Mouse (Mus musculus): Measurements from ENCODE around the gene Gm10198. TPM values are rescaled to one million over a fixed set of nuclear protein-coding genes. Genes with fewer than 3 reads are reported as not detected.

Gene Gm10198
- polyA plus RNA-seq (2015; fragmentation: Nextera tagmentation; extraction: Ambion mirVana) = not detected in 2 replicates

DNA sequence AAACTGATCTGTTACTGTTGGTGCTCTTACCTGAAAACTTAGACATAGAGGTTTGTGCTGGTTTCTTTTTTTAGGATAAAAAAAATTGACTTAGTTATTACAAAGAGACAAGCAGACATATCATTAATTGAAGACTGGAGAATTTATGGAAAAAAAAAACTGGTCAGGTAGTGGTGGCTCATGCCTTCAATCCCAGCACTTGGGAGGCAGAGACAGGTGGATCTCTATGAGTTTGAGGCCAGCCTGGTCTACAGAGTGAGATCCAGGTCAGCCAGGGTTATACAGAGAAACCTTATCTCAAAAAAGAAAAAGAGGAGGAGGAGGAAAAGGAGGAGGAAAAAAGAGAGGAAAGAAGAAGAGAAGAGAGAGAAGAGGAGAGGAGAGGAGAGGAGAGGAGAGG is at the start of gene Gm10198:
TSS of gene Gm10198 (plus strand) at position 301 of the 400 bp plus-strand sequence.
- no peak within 1 kb of the TSS for H3K4me3 ChIP-seq (replicated peaks; ENCODE audit: low read depth, low read length)
- no peak within 1 kb of the TSS for H3K27ac ChIP-seq
- H3K27me3 ChIP-seq (ENCODE audit: insufficient read depth, low read length) = no peaks in the 10 kb centered on the region
- H3K4me1 ChIP-seq (replicated peaks; ENCODE audit: insufficient read depth, low read length) = no peaks in the 10 kb centered on the region
- ATAC-seq (replicated peaks; ENCODE audit: low FRiP score, low read depth) (no peak), DNase-seq (ENCODE audit: low spot score) (no peak)
- TF ChIP-seq CTCF (IDR thresholded peaks at IDR 0.05; ENCODE audit: low read depth) = no peak
- no peak within 1 kb of the TSS for H3K9ac ChIP-seq (ENCODE audit: low read depth, low read length)
- H3K36me3 ChIP-seq (ENCODE audit: insufficient read depth, low read length) = no peaks in the 10 kb centered on the region
- no peaks in the 10 kb centered on the region for H3K9me3 ChIP-seq (replicated peaks; ENCODE audit: low read length)
- H3K4me2 ChIP-seq (ENCODE audit: low read length) = no peak within 1 kb of the TSS

DNA sequence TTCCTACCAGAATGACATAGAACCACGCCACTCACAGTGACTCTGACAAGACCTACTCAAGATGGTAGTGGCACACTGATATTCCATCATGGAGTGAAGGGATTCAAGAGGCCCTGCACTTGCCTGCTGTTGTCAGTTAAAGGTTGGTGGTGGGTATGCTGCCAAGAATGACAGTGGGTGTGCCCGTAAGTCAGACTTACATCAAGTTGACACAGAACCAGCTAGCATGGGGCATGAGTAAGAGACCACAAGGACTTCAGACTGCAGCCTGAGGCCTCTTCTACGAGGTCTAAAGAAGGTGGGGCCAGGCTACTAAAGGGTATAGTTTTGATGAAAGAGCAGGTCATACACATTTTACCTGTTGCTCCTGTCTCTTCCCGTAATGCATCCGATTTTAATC is 47.3 kb upstream of the Gm10198 start:
- no peaks in the 10 kb centered on the region for H3K9me3 ChIP-seq (replicated peaks; ENCODE audit: low read length)
- DNase-seq (ENCODE audit: low spot score) = no peak
- no peak overlapping the region for H3K9ac ChIP-seq (ENCODE audit: low read depth, low read length)
- TF ChIP-seq CTCF (IDR thresholded peaks at IDR 0.05; ENCODE audit: low read depth) = no peak
- H3K27me3 ChIP-seq (ENCODE audit: insufficient read depth, low read length) = no peaks in the 10 kb centered on the region
- 90% methylated on average over 5 of the region's 5 CpGs for WGBS
- H3K4me3 ChIP-seq (replicated peaks; ENCODE audit: low read depth, low read length) = no peak overlapping the region
- ATAC-seq (replicated peaks; ENCODE audit: low FRiP score, low read depth) = no peak
- no peak overlapping the region for H3K4me2 ChIP-seq (ENCODE audit: low read length)
- no peaks in the 10 kb centered on the region for H3K36me3 ChIP-seq (ENCODE audit: insufficient read depth, low read length)
- no peaks in the 10 kb centered on the region for H3K4me1 ChIP-seq (replicated peaks; ENCODE audit: insufficient read depth, low read length)
- no peak overlapping the region for H3K27ac ChIP-seq

DNA sequence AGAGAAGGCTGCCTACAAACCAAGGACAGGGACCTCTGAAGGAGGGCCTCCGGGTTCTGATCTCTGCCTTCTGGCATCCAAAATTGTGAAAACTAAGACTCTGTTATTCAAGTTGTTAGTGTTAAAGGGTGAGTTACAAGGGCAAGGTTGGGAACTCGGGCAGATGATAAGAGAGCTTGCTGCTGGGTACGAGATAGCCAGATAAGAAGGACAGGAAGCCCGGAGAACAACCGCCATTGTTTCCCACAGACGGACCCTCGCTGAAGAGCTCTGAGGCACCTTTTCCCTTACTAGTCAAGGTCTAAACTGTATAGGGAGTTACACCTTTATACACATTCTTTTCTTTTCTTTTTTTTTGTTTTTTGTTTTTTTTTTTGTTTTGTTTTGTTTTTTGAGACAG is 39.8 kb upstream of the Gm10198 start:
- no peak overlapping the region for H3K4me2 ChIP-seq (ENCODE audit: low read length)
- 81% methylated on average over 7 of the region's 7 CpGs for WGBS
- H3K27me3 ChIP-seq (ENCODE audit: insufficient read depth, low read length) = no peaks in the 10 kb centered on the region
- H3K4me1 ChIP-seq (replicated peaks; ENCODE audit: insufficient read depth, low read length) = peaks cover 8% of the 10 kb centered on the region; the same call in 1 of the 2 replicates
- no peak overlapping the region for H3K4me3 ChIP-seq (replicated peaks; ENCODE audit: low read depth, low read length)
- ATAC-seq (replicated peaks; ENCODE audit: low FRiP score, low read depth) (no peak), DNase-seq (ENCODE audit: low spot score) (no peak)
- no peaks in the 10 kb centered on the region for H3K9me3 ChIP-seq (replicated peaks; ENCODE audit: low read length)
- no peak for TF ChIP-seq CTCF (IDR thresholded peaks at IDR 0.05; ENCODE audit: low read depth)
- H3K27ac ChIP-seq = no peak overlapping the region
- H3K36me3 ChIP-seq (ENCODE audit: insufficient read depth, low read length) = no peaks in the 10 kb centered on the region
- no peak overlapping the region for H3K9ac ChIP-seq (ENCODE audit: low read depth, low read length)

DNA sequence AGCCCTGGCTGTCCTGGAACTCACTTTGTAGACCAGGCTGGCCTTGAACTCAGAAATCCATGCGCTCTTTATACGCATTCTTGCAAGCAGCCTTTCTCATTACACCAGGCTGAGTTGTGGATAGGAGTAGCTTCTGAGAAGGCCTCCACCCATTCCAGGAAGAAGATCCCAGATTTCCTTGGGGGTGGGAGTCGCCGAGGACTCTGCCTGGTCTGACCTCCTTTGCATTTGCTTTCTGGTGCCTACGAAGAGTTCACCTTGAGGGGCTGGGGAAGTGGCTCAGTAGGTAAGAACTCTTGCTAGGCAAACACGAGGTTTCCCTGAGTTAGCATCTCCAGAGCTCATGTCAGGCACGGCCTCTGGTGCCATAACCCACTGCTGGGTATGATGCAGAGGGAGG is 39.4 kb upstream of the Gm10198 start:
- 84% methylated on average over 7 of the region's 7 CpGs for WGBS
- no peaks in the 10 kb centered on the region for H3K36me3 ChIP-seq (ENCODE audit: insufficient read depth, low read length)
- no peak overlapping the region for H3K27ac ChIP-seq
- no peak overlapping the region for H3K4me3 ChIP-seq (replicated peaks; ENCODE audit: low read depth, low read length)
- H3K4me1 ChIP-seq (replicated peaks; ENCODE audit: insufficient read depth, low read length) = peaks cover 8% of the 10 kb centered on the region; the same call in 1 of the 2 replicates
- no peaks in the 10 kb centered on the region for H3K27me3 ChIP-seq (ENCODE audit: insufficient read depth, low read length)
- ATAC-seq (replicated peaks; ENCODE audit: low FRiP score, low read depth) (no peak), DNase-seq (ENCODE audit: low spot score) (no peak)
- no peak overlapping the region for H3K9ac ChIP-seq (ENCODE audit: low read depth, low read length)
- no peak overlapping the region for H3K4me2 ChIP-seq (ENCODE audit: low read length)
- no peaks in the 10 kb centered on the region for H3K9me3 ChIP-seq (replicated peaks; ENCODE audit: low read length)
- TF ChIP-seq CTCF (IDR thresholded peaks at IDR 0.05; ENCODE audit: low read depth) = no peak

DNA sequence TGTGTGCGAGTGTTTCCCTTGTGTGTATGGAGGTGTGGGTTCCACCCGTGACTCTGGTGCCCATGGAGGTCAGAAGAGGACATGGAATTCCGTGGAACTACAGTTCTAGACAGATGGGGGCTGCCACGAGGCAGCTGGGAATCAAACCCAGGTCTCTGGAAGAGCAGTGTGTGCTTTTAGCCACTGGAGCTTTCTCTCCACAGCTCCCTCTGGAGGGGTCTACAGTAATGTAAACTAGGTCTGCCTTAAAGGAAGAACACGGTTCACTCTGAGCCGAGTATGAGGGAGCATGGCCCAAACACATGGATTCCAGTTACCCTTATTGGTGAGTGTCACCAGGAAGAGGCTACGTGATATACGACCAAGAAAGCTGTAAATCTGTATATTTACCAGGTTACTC is 38.6 kb upstream of the Gm10198 start:
- Histone ChIP-seq H3K27me3 (ENCODE audit: insufficient read depth, low read length) (no peaks in the 10 kb centered on the region), H3K4me1 (replicated peaks; ENCODE audit: insufficient read depth, low read length) (peaks cover 8% of the 10 kb centered on the region; the same call in 1 of the 2 replicates), H3K4me2 (ENCODE audit: low read length) (no peak overlapping the region), H3K4me3 (replicated peaks; ENCODE audit: low read depth, low read length) (no peak overlapping the region), H3K36me3 (ENCODE audit: insufficient read depth, low read length) (no peaks in the 10 kb centered on the region), H3K9me3 (replicated peaks; ENCODE audit: low read length) (no peaks in the 10 kb centered on the region), H3K9ac (ENCODE audit: low read depth, low read length) (no peak overlapping the region), H3K27ac (no peak overlapping the region)
- ATAC-seq (replicated peaks; ENCODE audit: low FRiP score, low read depth) (no peak), DNase-seq (ENCODE audit: low spot score) (no peak)
- WGBS = 73% methylated on average over 8 of the region's 8 CpGs
- no peak for TF ChIP-seq CTCF (IDR thresholded peaks at IDR 0.05; ENCODE audit: low read depth)

DNA sequence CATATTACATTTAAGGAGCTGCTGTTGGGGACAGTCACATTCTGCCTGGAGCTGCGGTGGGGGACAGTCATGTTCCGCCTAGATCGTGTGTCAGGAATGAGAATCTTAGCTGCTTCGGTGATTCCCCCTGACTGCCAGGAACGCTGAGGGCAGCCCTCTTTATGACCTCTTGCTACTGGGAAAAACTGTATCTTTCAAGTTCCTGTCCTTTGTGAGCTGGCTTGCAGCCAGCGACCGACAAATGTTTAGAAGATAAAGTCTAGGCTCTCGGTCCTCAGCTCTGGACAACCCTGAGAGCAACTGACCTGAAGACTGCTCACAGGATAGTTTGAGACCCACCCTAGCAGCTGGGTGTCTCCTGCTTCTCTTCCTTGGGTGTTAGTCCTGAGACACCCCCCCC is 37.3 kb upstream of the Gm10198 start:
- no peak for TF ChIP-seq CTCF (IDR thresholded peaks at IDR 0.05; ENCODE audit: low read depth)
- ATAC-seq (replicated peaks; ENCODE audit: low FRiP score, low read depth) (no peak), DNase-seq (ENCODE audit: low spot score) (peak; percentile 40)
- Histone ChIP-seq H3K9ac (ENCODE audit: low read depth, low read length) (no peak overlapping the region), H3K4me1 (replicated peaks; ENCODE audit: insufficient read depth, low read length) (peaks cover 8% of the 10 kb centered on the region; the same call in 1 of the 2 replicates), H3K4me3 (replicated peaks; ENCODE audit: low read depth, low read length) (no peak overlapping the region), H3K4me2 (ENCODE audit: low read length) (no peak overlapping the region), H3K27me3 (ENCODE audit: insufficient read depth, low read length) (no peaks in the 10 kb centered on the region), H3K36me3 (ENCODE audit: insufficient read depth, low read length) (no peaks in the 10 kb centered on the region), H3K27ac (no peak overlapping the region), H3K9me3 (replicated peaks; ENCODE audit: low read length) (no peaks in the 10 kb centered on the region)
- whole genome bisulfite sequencing = 4% methylated on average over 8 of the region's 8 CpGs

DNA sequence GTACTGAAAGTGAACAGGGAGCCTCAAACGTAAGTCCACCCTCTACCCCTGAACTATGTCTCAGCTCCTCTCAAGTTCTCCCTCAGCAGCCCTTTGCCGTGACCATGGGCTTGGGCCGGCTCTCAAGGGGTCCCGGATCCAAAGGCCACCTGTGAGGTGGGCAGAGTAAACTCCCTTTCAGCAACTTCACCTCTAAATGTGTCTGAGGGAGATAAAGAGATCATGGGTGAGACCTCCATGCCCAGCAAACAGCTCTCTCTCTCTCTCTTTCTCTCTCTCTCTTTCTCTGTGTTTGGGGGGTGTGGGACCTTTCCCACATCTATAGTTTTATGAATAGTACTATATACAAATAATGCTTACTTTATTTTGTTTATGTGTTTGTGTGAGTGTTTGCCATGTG is 36.2 kb upstream of the Gm10198 start:
- no peaks in the 10 kb centered on the region for H3K36me3 ChIP-seq (ENCODE audit: insufficient read depth, low read length)
- no peaks in the 10 kb centered on the region for H3K27me3 ChIP-seq (ENCODE audit: insufficient read depth, low read length)
- no peak for ATAC-seq (replicated peaks; ENCODE audit: low FRiP score, low read depth)
- DNase-seq (ENCODE audit: low spot score) = no peak
- no peaks in the 10 kb centered on the region for H3K9me3 ChIP-seq (replicated peaks; ENCODE audit: low read length)
- 85% methylated on average over 4 of the region's 4 CpGs for WGBS
- H3K4me2 ChIP-seq (ENCODE audit: low read length) = no peak overlapping the region
- H3K27ac ChIP-seq = no peak overlapping the region
- H3K4me1 ChIP-seq (replicated peaks; ENCODE audit: insufficient read depth, low read length) = peaks cover 8% of the 10 kb centered on the region; the same call in 1 of the 2 replicates
- no peak overlapping the region for H3K9ac ChIP-seq (ENCODE audit: low read depth, low read length)
- no peak overlapping the region for H3K4me3 ChIP-seq (replicated peaks; ENCODE audit: low read depth, low read length)
- TF ChIP-seq CTCF (IDR thresholded peaks at IDR 0.05; ENCODE audit: low read depth) = no peak

Measured in kidney, postnatal 0 days (tissue).